Mouse (Mus musculus): ENCODE data around the gene Lrtm2. TPM values are rescaled to one million over a fixed set of nuclear protein-coding genes. Genes with fewer than 3 reads are reported as not detected.

Gene Lrtm2
- polyA plus RNA-seq, 1 experiment from 2014 or later, result 0.16 TPM

DNA sequence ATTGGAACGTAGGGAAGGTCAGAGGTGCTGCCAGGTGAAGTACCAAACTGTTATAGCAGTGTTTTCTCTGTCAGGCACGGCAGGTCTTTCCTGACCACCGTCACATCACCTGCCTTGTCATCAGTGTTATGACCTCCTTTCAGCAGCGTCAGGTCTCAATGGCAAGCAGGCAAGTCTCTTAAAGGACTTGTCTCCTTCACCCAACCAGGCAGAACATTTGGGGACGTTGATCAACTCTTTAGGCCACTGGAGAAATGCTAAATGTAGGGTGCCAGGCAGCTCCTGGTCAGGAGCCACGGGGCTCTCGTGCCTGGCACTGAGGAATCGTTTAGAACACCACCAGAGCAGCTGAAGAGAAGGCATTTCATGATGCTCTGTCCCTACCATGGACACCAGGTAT, 21.1 kb upstream of the Lrtm2 start:
- ATAC-seq (ENCODE audit: insufficient read depth), result no peak
- no peak for DNase-seq
- H3K4me3 ChIP-seq (ENCODE audit: low read depth, low read length), result no peak overlapping the region
- H3K27me3 ChIP-seq (ENCODE audit: insufficient read depth, low read length), result no peaks in the 10 kb centered on the region
- H3K4me2 ChIP-seq, result no peak overlapping the region
- H3K4me1 ChIP-seq (ENCODE audit: insufficient read depth), result no peaks in the 10 kb centered on the region
- H3K9ac ChIP-seq, result no peak overlapping the region
- H3K36me3 ChIP-seq (ENCODE audit: insufficient read depth), result peaks cover 32% of the 10 kb centered on the region
- H3K9me3 ChIP-seq (ENCODE audit: low read depth, low read length), result no peaks in the 10 kb centered on the region
- no peak for TF ChIP-seq CTCF (IDR thresholded peaks at IDR 0.05; ENCODE audit: low read depth)
- WGBS, result 79% methylated on average over 8 of the region's 8 CpGs
- H3K27ac ChIP-seq (ENCODE audit: low read depth), result no peak overlapping the region

DNA sequence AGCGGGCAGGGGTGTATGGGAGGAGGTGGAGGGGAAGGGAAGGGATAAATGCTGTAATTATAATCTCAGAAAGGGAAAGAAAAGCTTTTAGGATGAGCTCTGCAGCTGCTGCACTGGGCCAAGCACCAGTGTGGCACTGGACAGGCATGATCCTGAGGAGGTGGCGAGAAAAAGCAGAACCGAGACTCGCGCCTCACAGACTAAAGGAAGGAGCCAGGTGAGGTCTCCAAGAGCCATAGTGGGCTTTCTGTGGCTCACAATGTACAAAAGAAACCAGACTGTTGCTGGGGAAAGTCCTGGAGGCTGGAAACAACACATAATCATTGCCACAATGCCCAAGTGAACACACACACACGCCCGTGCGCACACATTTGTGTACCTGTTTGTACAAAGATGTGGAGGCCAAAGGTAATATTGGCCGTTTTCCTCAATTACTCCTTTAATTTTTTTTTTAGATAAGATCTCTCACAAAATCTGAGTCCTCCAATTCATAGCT, 20.2 kb upstream of the Lrtm2 start:
- Histone ChIP-seq H3K4me3 (ENCODE audit: low read depth, low read length) (no peak overlapping the region), H3K9me3 (ENCODE audit: low read depth, low read length) (no peaks in the 10 kb centered on the region), H3K4me1 (ENCODE audit: insufficient read depth) (no peaks in the 10 kb centered on the region), H3K27ac (ENCODE audit: low read depth) (no peak overlapping the region), H3K27me3 (ENCODE audit: insufficient read depth, low read length) (no peaks in the 10 kb centered on the region), H3K36me3 (ENCODE audit: insufficient read depth) (peaks cover 25% of the 10 kb centered on the region), H3K9ac (no peak overlapping the region), H3K4me2 (no peak overlapping the region)
- TF ChIP-seq CTCF (IDR thresholded peaks at IDR 0.05; ENCODE audit: low read depth), result no peak
- DNase-seq (no peak), ATAC-seq (ENCODE audit: insufficient read depth) (no peak)
- WGBS, result 81% methylated on average over 9 of the region's 9 CpGs

DNA sequence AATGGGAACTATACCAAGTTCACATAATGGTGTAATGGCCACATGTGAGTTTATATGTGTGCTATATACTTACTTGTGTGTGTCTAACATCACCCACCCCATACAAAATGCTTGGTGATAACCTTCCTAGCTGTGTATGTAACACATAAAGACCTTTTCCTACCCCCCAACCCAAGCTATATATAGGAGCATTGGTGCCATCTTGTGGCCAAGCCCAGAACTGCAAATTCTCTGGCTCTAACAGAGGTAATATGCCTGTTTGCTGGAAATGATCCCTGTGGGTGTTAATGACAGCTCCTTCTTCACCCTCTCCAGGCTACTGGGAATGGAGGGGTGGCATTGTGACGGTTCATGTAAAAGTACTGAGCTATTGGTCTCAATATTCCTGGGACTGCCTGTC, 17.7 kb upstream of the Lrtm2 start:
- ATAC-seq (ENCODE audit: insufficient read depth) (no peak; the same call in 1 of the 2 replicates), DNase-seq (peak; percentile 97)
- H3K27me3 ChIP-seq (ENCODE audit: insufficient read depth, low read length), result no peaks in the 10 kb centered on the region
- peaks cover 3% of the 10 kb centered on the region for H3K36me3 ChIP-seq (ENCODE audit: insufficient read depth)
- no peak overlapping the region for H3K27ac ChIP-seq (ENCODE audit: low read depth)
- peak; percentile 90 for TF ChIP-seq CTCF (IDR thresholded peaks at IDR 0.05; ENCODE audit: low read depth)
- no peak overlapping the region for H3K4me3 ChIP-seq (ENCODE audit: low read depth, low read length)
- no peak overlapping the region for H3K9ac ChIP-seq
- WGBS, result 0% methylated on average over 1 of the region's 1 CpGs
- no peaks in the 10 kb centered on the region for H3K9me3 ChIP-seq (ENCODE audit: low read depth, low read length)
- H3K4me1 ChIP-seq (ENCODE audit: insufficient read depth), result no peaks in the 10 kb centered on the region
- H3K4me2 ChIP-seq, result no peak overlapping the region

DNA sequence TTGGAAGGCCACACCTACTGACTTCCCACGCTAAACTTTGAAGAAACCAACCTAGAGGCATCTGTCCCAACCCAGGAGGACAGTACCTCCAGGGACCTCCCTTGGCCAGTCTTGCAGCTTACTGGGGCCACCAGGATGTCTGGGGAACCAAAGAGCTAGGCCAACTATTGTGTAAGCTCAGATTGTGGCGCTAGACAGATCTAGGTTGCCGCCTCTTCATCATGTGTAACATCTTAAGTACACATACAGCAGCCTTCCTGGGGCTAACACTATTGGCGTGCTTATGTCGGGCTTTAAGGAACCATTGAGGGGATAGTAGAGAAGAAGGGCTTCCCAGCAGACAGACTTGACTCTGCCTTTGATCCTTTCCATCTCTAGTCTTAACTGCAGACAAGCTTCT, 17.2 kb upstream of the Lrtm2 start:
- Histone ChIP-seq H3K4me3 (ENCODE audit: low read depth, low read length) (no peak overlapping the region), H3K27me3 (ENCODE audit: insufficient read depth, low read length) (no peaks in the 10 kb centered on the region), H3K36me3 (ENCODE audit: insufficient read depth) (no peaks in the 10 kb centered on the region), H3K9me3 (ENCODE audit: low read depth, low read length) (no peaks in the 10 kb centered on the region), H3K9ac (no peak overlapping the region), H3K4me1 (ENCODE audit: insufficient read depth) (no peaks in the 10 kb centered on the region), H3K4me2 (no peak overlapping the region), H3K27ac (ENCODE audit: low read depth) (no peak overlapping the region)
- 57% methylated on average over 5 of the region's 5 CpGs for WGBS
- DNase-seq, result no peak
- no peak for TF ChIP-seq CTCF (IDR thresholded peaks at IDR 0.05; ENCODE audit: low read depth)
- ATAC-seq (ENCODE audit: insufficient read depth), result no peak

DNA sequence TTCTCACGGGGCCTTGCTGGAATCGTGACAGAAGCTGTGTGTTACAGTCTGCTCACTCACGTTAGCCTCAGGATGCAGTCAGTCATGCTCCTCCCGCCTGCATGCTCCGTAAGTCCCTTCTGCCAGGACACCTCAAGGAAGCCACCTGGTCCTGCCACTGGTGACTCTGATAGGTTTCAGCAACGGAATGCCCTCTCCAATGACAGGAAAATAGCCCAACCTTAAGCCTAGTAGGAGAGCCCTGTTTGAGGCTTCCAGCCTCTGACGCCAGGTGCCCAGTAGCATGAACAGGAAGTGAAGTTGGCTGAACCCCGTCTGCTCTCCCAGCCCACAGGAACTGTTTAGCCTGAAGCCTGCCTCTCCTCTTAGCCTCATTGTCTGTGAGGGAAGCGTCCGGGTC, 15.7 kb upstream of the Lrtm2 start:
- Histone ChIP-seq H3K4me1 (ENCODE audit: insufficient read depth) (no peaks in the 10 kb centered on the region), H3K9ac (no peak overlapping the region), H3K27ac (ENCODE audit: low read depth) (no peak overlapping the region), H3K4me3 (ENCODE audit: low read depth, low read length) (no peak overlapping the region), H3K4me2 (no peak overlapping the region), H3K36me3 (ENCODE audit: insufficient read depth) (no peaks in the 10 kb centered on the region), H3K9me3 (ENCODE audit: low read depth, low read length) (no peaks in the 10 kb centered on the region), H3K27me3 (ENCODE audit: insufficient read depth, low read length) (no peaks in the 10 kb centered on the region)
- WGBS, result 53% methylated on average over 10 of the region's 10 CpGs
- DNase-seq, result no peak
- ATAC-seq (ENCODE audit: insufficient read depth), result no peak
- no peak for TF ChIP-seq CTCF (IDR thresholded peaks at IDR 0.05; ENCODE audit: low read depth)

DNA sequence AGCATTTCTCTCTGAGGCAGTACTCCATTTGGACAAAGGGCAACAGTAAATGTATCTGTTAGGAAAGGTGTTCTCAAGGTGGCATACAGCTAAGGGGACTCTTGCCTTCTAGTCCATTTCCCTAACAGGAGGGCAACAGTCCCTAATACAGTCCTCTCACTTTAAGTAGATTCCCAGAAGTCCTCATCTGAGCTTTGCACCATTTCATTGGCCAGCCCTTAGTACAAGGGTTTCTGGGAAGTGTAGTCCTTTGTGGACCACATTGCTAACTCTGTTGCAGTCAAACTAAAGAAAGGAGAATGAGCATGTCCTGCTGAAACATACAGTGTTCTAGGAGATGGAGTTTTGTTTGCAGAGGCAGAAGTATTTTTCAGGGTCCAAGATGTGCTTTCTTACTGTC, 10.8 kb upstream of the Lrtm2 start:
- ATAC-seq (ENCODE audit: insufficient read depth), result peak; percentile 76
- Histone ChIP-seq H3K9me3 (ENCODE audit: low read depth, low read length) (no peaks in the 10 kb centered on the region), H3K36me3 (ENCODE audit: insufficient read depth) (no peaks in the 10 kb centered on the region), H3K27me3 (ENCODE audit: insufficient read depth, low read length) (no peaks in the 10 kb centered on the region), H3K4me2 (no peak overlapping the region), H3K27ac (ENCODE audit: low read depth) (no peak overlapping the region), H3K9ac (no peak overlapping the region), H3K4me1 (ENCODE audit: insufficient read depth) (no peaks in the 10 kb centered on the region), H3K4me3 (ENCODE audit: low read depth, low read length) (no peak overlapping the region)
- no peak for TF ChIP-seq CTCF (IDR thresholded peaks at IDR 0.05; ENCODE audit: low read depth)
- peak; percentile 60 for DNase-seq

DNA sequence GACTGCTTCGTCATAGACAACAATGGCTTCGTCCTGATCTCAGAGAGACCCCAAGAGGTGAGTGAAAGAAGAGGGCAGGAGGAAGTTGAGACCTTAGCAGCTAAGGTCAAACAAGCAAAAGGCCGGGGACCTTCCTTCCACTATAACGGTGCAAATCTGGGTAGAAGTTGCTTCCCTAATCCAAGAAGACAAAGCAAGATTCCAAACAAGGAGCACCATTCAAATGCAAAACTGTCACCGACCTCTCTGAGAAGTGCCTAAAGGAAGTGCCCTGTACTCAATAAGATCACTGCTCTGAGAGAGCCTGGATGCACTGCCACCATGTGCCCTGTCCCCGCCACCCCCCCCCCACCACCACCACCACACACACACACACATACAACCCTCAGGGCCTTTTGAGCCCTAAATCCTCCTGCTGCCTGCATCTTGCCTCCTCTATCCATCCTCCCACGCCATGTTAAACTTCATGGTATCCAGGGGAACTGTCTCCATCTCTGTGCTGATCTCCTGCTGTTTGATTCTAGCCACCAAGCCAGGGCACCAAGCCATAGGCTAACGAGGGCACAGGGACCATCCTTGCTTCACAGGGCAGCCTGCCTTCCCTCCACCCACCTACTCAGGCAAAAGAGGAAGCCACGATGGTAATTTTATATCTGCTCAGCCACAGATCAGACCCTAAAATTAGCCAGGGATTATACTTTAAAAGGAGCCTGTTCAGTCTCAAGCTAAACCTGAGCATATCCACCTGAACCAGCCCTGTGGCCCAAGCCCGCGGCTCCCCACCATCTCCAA, 7.8 kb upstream of the Lrtm2 start:
- no peak for TF ChIP-seq CTCF (IDR thresholded peaks at IDR 0.05; ENCODE audit: low read depth)
- Histone ChIP-seq H3K27ac (ENCODE audit: low read depth) (no peak overlapping the region), H3K9me3 (ENCODE audit: low read depth, low read length) (no peaks in the 10 kb centered on the region), H3K36me3 (ENCODE audit: insufficient read depth) (no peaks in the 10 kb centered on the region), H3K4me3 (ENCODE audit: low read depth, low read length) (no peak overlapping the region), H3K9ac (no peak overlapping the region), H3K4me1 (ENCODE audit: insufficient read depth) (no peaks in the 10 kb centered on the region), H3K4me2 (no peak overlapping the region), H3K27me3 (ENCODE audit: insufficient read depth, low read length) (no peaks in the 10 kb centered on the region)
- DNase-seq (no peak), ATAC-seq (ENCODE audit: insufficient read depth) (no peak)
- WGBS, result 45% methylated on average over 11 of the region's 11 CpGs
